In genomic region chr7:30619202-30619601, GRCm38 (mm10) we compare ENCODE assay signal across 10 mouse cellular contexts. TPM values are rescaled to one million over a fixed set of nuclear protein-coding genes. Genes with fewer than 3 reads are reported as not detected.
DNase-seq lines count a peak whose midpoint lies in the region; ATAC-seq lines count a peak whose summit lies in the region.
"Had no signal": no experiment of that assay in that cellular context is flagged by ENCODE, and none has a peak within 500 bp of the region (broad histone marks: within the 10 kb centered on the region; RNA-seq: fewer than 3 reads in every experiment).

No protein-coding gene starts in this region.

- no peaks in the 10 kb centered on the region for H3K27me3 ChIP-seq in kidney, embryonic 16.5 days (ENCODE audit: insufficient read depth, low read length)

- no peak overlapping the region for H3K4me3 ChIP-seq in kidney, embryonic 16.5 days (ENCODE audit: low read length)

- H3K9me3 ChIP-seq in kidney, embryonic 16.5 days (ENCODE audit: low read length): no peaks in the 10 kb centered on the region

- H3K4me1 ChIP-seq in kidney, embryonic 16.5 days (ENCODE audit: insufficient read depth, low read length): no peaks in the 10 kb centered on the region

- 83% methylated on average over 3 of the region's 3 CpGs for WGBS in kidney, embryonic 16.5 days

- no peak overlapping the region for H3K9ac ChIP-seq in kidney, embryonic 16.5 days (replicated peaks; ENCODE audit: low read length)

- ATAC-seq in CD4-positive, CD25-positive, alpha-beta regulatory T cell, adult 4 months: no peak
- ATAC-seq in kidney, embryonic 16.5 days (ENCODE audit: low FRiP score, low TSS enrichment): no peak
- ATAC-seq in megakaryocyte progenitor cell, adult 5-6 weeks (replicated peaks; ENCODE audit: poor library complexity): peak; percentile 69

- H3K4me2 ChIP-seq in kidney, embryonic 16.5 days (replicated peaks; ENCODE audit: low read depth, low read length): no peak overlapping the region

- H3K27ac ChIP-seq in kidney, embryonic 16.5 days (ENCODE audit: low read length): no peak overlapping the region

- H3K36me3 ChIP-seq in kidney, embryonic 16.5 days (ENCODE audit: insufficient read depth, low read length): peaks cover 68% of the 10 kb centered on the region

- peak; percentile 63 for DNase-seq in CD4-positive, CD25-positive, alpha-beta regulatory T cell, adult 2 months (ENCODE audit: low read depth, low spot score)
- DNase-seq in kidney, postnatal 14 days: peak; percentile 36
- peak; percentile 78 for DNase-seq in ZHBTc4 (ENCODE audit: low read depth, low spot score)
- no peak for DNase-seq in urinary bladder, postnatal 4 days (ENCODE audit: low spot score in 2 of 2)
- DNase-seq in frontal cortex, postnatal 25 days (ENCODE audit: low spot score in 2 of 2): no peak

RNA-seq across cellular contexts. Expression of gene Upk1a, which starts 6.6 kb away (rescaled TPM):
- under 1 TPM; 0.38 to 0.60 TPM for polyA plus RNA-seq in CD4-positive, CD25-positive, alpha-beta regulatory T cell, adult 4 months (2017; shearing (Covaris generic))
- 7.9 and 13.0 TPM in 2 replicates for polyA plus RNA-seq in kidney, embryonic 16.5 days (2015; fragmentation: Nextera tagmentation; extraction: Ambion mirVana)
- total RNA-seq in megakaryocyte progenitor cell, adult 5-6 weeks (2015): 0.61 and 1.3 TPM in 2 replicates
- 0.14 TPM in 1 of 2 replicates, not detected in the other for total RNA-seq in megakaryocyte progenitor cell, adult 5-6 weeks (2017)

RNA-seq across cellular contexts. Expression of gene Cox6b1, which starts 6.7 kb away (rescaled TPM):
- polyA plus RNA-seq in CD4-positive, CD25-positive, alpha-beta regulatory T cell, adult 4 months (2017; shearing (Covaris generic)): 100 to 1,000 TPM; 333 to 643 TPM
- polyA plus RNA-seq in kidney, embryonic 16.5 days (2015; fragmentation: Nextera tagmentation; extraction: Ambion mirVana): 1,049 TPM in 2 replicates
- 325 and 346 TPM in 2 replicates for total RNA-seq in megakaryocyte progenitor cell, adult 5-6 weeks (2015)
- total RNA-seq in megakaryocyte progenitor cell, adult 5-6 weeks (2017): 428 and 592 TPM in 2 replicates

RNA-seq across cellular contexts. Expression of gene Etv2, which starts 16.4 kb away (rescaled TPM):
- polyA plus RNA-seq in CD4-positive, CD25-positive, alpha-beta regulatory T cell, adult 4 months (2017; shearing (Covaris generic)): not detected
- not detected in 2 replicates for polyA plus RNA-seq in kidney, embryonic 16.5 days (2015; fragmentation: Nextera tagmentation; extraction: Ambion mirVana)
- not detected in 2 replicates for total RNA-seq in megakaryocyte progenitor cell, adult 5-6 weeks (2015)
- not detected in 2 replicates for total RNA-seq in megakaryocyte progenitor cell, adult 5-6 weeks (2017)
- polyA plus RNA-seq: liver, embryonic 16.5 days; stomach, embryonic 14.5 days had no signal

RNA-seq across cellular contexts. Expression of gene Zbtb32, which starts 20.5 kb away (rescaled TPM):
- polyA plus RNA-seq in CD4-positive, CD25-positive, alpha-beta regulatory T cell, adult 4 months (2017; shearing (Covaris generic)): 10 to 100 TPM in 1 of 2 experiments, 1 to 10 TPM in 1; 8.1 to 18.0 TPM
- polyA plus RNA-seq in kidney, embryonic 16.5 days (2015; fragmentation: Nextera tagmentation; extraction: Ambion mirVana): 0.77 and 1.3 TPM in 2 replicates
- not detected in 2 replicates for total RNA-seq in megakaryocyte progenitor cell, adult 5-6 weeks (2015)
- not detected in 2 replicates for total RNA-seq in megakaryocyte progenitor cell, adult 5-6 weeks (2017)

RNA-seq across cellular contexts. Expression of gene Kmt2b, which starts 30.7 kb away (rescaled TPM):
- polyA plus RNA-seq in CD4-positive, CD25-positive, alpha-beta regulatory T cell, adult 4 months (2017; shearing (Covaris generic)): 10 to 100 TPM; 16.4 to 21.6 TPM
- 7.8 and 9.0 TPM in 2 replicates for polyA plus RNA-seq in kidney, embryonic 16.5 days (2015; fragmentation: Nextera tagmentation; extraction: Ambion mirVana)
- total RNA-seq in megakaryocyte progenitor cell, adult 5-6 weeks (2015): 72.2 and 99.8 TPM in 2 replicates
- 11.7 and 14.5 TPM in 2 replicates for total RNA-seq in megakaryocyte progenitor cell, adult 5-6 weeks (2017)

Comparison
In these comparisons a context has a peak if more than half of its experiments do, and no peak if none do; other contexts are left out.
1. DNase-seq: peak in CD4-positive, CD25-positive, alpha-beta regulatory T cell, adult 2 months (single experiment), kidney, postnatal 14 days (single experiment) and ZHBTc4 (single experiment); none in urinary bladder, postnatal 4 days (0 of 2) and frontal cortex, postnatal 25 days (0 of 2).